Mouse (Mus musculus): ENCODE measurements at regions not wholly inside any gene's neighbourhood (a gene's known extent, or its start where the extent isn't known, plus 50 kb on each side); places are given as distances from the start of the nearest gene placed in this dataset.

DNA sequence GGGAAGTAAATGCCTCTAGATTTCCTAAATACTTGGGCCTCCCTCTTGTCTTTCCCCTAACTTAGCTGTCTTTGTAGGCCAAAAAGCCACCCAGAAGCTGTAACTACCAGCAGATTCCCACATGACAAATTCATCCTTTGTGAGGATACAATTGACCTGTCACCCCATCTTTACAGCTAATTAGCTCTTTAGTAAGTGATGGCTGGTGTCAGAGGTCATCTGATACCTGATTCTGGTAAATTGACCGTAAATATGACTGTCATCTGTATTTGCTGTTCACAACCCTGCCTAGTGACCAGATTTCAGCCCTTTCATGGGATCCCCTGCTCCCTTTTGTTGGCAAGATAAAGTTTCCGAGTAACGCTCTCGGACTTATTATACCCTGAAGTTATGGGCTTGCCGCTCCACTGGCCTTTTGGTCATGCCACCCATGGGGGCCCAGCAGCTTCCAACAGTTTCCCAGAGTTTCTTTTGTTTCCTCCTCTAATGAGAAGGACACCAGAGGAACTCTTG, 279.5 kb downstream of the Gpat3 start:
- no peak for TF ChIP-seq CTCF (IDR thresholded peaks at IDR 0.05)
- TF ChIP-seq POLR2A (IDR thresholded peaks at IDR 0.05; ENCODE audit: insufficient read depth, low read depth, low read length) = no peak
